Mouse (Mus musculus): ENCODE data around the gene Lancl2.

DNA sequence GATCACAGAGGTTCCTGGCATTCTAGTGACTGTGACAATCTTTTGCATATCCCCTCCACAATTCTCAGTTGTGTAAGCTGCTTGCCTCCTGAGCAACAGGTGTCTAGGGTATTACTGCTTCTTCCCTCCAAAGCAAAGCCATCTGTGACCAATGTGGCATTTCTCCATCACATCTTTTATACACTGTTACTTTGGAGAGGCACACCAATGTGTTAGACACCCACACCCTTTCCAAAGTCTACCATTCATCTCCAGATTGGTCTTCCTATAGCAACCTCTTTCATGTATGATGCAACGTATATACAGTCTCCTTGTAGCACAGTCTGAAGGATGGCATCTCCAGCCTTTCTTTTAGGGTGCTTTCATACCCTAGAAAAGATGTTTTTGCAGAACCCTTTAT, 80.3 kb downstream of the Lancl2 start:
- TF ChIP-seq CTCF (IDR thresholded peaks at IDR 0.05; ENCODE audit: borderline replicate concordance, insufficient read depth, low read depth, low read length), result no peak
- TF ChIP-seq POLR2A (IDR thresholded peaks at IDR 0.05; ENCODE audit: borderline replicate concordance, insufficient read depth, low read length), result no peak

Data from cerebellum, adult 2 months (tissue).